Mouse (Mus musculus): ENCODE results near the gene Nphp4. TPM values are rescaled to one million over a fixed set of nuclear protein-coding genes. Genes with fewer than 3 reads are reported as not detected.
"Not testable (repeated sequence)": the region's sequence is repeated elsewhere in the genome, so short reads cannot be mapped to it uniquely, and the experiment has no call there.

The Nphp4 gene
- polyA plus RNA-seq, 1 experiment, result not detected

DNA sequence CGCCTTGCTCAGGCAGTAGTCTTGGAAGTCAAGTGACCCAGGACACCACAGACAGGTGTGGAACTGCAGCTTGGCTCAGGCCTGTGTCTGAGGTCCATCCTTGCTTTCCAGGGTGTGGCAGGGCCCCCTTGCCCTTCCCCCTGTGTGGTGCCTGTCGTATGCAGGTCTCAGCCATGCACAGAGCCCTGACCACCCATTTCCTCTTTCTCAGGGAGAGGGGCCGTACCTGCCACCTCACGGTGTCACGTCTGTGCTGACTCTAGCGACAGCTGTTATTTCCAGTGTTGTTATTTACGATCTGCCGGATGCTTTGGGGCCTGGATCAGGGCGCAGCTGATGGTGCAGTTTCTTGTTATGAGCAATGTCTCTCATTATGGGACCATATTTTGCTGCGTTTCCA lies 42.6 kb downstream of the Nphp4 start:
- Histone ChIP-seq H3K4me3 (ENCODE audit: insufficient read depth, low read depth, low read length) (no peak overlapping the region), H3K4me1 (ENCODE audit: control insufficient read depth, insufficient read depth, insufficient read length, low read length) (no peaks in the 10 kb centered on the region), H3K27ac (replicated peaks; ENCODE audit: low read depth, low read length) (no peak overlapping the region)

DNA sequence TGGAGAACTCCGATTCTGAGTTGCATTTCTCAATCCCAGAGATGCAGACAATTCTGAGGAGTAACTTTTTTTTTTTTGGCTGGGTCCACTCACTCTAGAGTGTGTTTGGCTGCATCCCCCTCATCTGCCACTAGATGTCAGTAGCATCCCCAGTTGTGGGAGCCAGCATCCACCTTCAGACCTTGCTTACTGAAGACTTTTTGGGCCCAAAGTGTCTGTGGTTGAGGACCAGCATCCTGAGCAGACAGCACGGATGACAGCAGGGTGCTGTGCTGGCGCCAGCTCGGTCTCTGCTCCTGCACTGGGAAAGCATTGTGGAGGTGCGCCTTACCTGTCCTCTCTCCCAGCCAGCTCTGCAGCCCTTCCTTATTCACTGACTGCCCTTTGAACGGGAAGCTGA lies 43.6 kb downstream of the Nphp4 start:
- Histone ChIP-seq H3K27ac (replicated peaks; ENCODE audit: low read depth, low read length) (no peak overlapping the region), H3K4me1 (ENCODE audit: control insufficient read depth, insufficient read depth, insufficient read length, low read length) (no peaks in the 10 kb centered on the region), H3K4me3 (ENCODE audit: insufficient read depth, low read depth, low read length) (no peak overlapping the region)

DNA sequence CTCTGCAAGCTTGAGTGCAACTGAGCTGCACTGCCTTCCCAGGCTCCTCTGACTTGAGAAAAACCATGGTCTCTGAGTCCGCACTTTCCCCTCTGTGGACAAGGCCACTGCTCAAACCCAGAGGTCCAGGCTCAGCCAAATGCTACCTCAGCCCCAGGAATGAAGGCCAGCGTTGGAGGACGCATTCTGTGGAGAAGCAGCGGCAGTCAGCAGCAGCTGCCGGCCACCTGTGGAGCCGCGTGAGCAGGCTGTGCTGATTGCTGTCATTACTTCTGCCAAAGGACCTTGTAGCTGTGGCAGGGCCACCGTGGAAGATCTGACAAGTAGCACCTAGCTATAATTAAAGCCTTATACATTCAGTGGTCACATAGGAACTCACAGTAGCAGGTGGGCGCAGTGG lies 56.4 kb downstream of the Nphp4 start:
- no peak overlapping the region for H3K27ac ChIP-seq (replicated peaks; ENCODE audit: low read depth, low read length)
- no peak overlapping the region for H3K4me3 ChIP-seq (ENCODE audit: insufficient read depth, low read depth, low read length)

DNA sequence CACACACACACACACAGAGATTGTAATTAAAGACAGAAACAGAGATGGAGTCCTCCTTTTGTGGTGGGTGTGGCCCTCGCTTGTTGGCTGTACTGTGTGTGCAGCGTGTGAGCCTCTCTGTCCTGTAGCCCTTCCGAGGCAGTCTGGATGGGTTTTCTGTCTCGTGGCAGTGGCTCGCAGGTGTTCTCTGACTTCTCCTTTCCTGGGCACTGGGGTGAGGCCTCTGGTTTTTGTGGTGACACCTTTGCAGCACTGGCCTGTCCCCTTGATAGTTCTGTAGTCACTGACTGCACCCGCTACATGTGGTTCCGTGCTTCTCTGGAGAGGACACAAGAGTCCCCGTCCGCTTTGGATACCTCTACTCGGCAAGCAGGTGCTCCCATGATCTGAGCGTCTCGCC lies 63.2 kb downstream of the Nphp4 start:
- Histone ChIP-seq H3K4me3 (ENCODE audit: insufficient read depth, low read depth, low read length) (no peak overlapping the region), H3K4me1 (ENCODE audit: control insufficient read depth, insufficient read depth, insufficient read length, low read length) (no peaks in the 10 kb centered on the region), H3K27ac (replicated peaks; ENCODE audit: low read depth, low read length) (no peak overlapping the region)

More for the DNA sequence above, 56.4 kb downstream of the Nphp4 start:
- H3K4me1 ChIP-seq (ENCODE audit: control insufficient read depth, insufficient read depth, insufficient read length, low read length), result no peaks in the 10 kb centered on the region

DNA sequence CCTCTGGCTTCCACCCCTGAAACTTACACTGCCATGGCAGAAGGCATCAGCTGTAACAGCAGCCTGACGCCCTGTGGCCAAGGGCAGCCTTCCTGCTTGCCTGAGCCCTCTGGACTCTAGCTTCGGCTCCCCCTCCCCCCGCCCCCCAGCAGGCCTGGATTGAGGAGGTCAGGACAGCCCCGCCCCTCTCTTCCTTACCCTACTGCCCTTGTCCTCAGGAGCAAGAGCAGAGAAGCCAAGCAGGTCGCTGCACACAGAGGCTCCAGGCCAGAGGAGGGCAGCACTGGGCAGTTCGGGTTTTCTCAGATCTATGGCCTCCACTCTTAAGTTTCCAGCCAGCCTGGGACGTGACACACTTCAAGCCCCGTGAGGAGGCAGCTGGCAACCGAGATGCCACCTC lies 64.7 kb downstream of the Nphp4 start:
- H3K4me3 ChIP-seq (ENCODE audit: insufficient read depth, low read depth, low read length), result no peak overlapping the region
- no peak overlapping the region for H3K27ac ChIP-seq (replicated peaks; ENCODE audit: low read depth, low read length)
- no peaks in the 10 kb centered on the region for H3K4me1 ChIP-seq (ENCODE audit: control insufficient read depth, insufficient read depth, insufficient read length, low read length)

DNA sequence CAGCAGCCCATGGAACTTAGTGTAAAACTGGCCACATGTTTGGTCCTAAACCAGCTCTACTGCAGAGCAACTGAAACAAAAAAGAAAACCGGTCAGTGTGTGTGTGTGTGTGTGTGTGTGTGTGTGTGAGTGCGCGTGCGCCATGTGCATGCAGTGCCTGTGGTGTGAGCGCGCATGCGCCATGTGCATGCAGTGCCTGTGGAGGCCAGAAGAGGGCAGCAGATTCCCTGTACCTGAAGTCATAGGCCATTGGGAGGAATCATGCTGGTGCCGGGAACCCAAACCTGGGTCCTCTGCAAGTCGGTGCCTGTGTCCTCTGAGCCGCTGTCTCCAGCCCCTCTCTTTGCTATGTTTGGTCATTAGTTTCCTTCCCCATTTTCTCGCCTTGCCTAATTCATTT lies 65.9 kb downstream of the Nphp4 start:
- no peak overlapping the region for H3K4me3 ChIP-seq (ENCODE audit: insufficient read depth, low read depth, low read length)
- H3K27ac ChIP-seq (replicated peaks; ENCODE audit: low read depth, low read length), result no peak overlapping the region
- H3K4me1 ChIP-seq (ENCODE audit: control insufficient read depth, insufficient read depth, insufficient read length, low read length), result no peaks in the 10 kb centered on the region

DNA sequence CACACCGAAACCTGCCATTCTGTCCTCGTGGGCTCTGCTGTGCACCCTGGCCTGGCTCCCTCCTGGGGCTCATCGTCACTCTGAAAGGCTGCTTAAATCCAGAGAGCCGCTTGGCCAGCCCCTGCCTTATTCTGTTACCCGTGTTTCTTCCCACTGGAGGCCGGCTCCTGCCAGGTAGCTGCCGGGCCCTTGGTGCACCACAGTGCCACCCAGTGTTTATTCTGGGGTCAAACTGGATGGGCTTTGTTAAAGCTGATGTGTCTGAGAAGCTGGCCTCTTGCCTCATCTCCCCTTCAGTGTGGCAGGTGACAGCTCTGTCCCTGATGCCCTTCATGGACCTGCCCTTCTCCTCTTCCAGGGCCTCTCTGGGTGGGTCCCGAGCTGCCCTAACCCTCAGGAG lies 70.0 kb downstream of the Nphp4 start:
- Histone ChIP-seq H3K4me1 (ENCODE audit: control insufficient read depth, insufficient read depth, insufficient read length, low read length) (no peaks in the 10 kb centered on the region), H3K27ac (replicated peaks; ENCODE audit: low read depth, low read length) (no peak overlapping the region), H3K4me3 (ENCODE audit: insufficient read depth, low read depth, low read length) (no peak overlapping the region)

DNA sequence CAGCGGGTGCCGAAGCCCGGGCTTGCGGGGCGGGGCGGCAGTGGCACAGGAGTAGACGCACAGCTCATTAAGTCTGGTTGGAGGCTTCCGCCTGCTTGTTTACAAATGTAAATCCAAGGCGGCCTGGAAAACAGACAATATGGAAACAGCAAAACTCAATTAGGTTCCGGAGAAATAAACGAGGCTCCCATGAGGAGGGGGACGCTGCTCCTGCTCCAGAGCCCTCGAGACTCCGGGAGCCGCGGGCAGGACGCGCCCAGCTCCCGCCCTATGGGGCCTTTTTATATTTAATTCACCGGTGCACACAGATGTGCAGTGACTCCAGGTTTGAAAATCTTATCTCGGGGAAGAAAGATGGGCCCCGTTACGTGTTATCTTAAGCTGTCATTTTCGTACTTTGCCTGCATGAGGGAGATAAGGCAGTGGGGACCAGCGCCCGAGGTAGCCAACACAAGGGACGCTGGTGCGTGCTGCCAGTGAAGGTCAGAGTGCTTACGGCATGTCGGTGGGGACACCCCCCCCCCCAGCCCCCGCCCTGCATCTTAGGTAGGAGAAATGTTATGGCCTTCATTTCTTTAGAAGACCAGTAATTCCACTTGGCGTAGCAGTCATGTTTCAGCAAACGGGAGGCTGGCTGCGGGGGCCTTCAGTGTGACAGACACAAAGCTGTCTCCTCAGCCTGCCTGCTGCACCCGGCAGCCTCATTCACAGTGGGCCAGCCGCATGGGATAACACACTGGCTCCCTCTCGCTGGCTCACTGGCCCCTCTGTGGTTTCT lies 71.6 kb downstream of the Nphp4 start:
- Histone ChIP-seq H3K4me3 (ENCODE audit: insufficient read depth, low read depth, low read length) (no peak overlapping the region), H3K4me1 (ENCODE audit: control insufficient read depth, insufficient read depth, insufficient read length, low read length) (no peaks in the 10 kb centered on the region), H3K27ac (replicated peaks; ENCODE audit: low read depth, low read length) (no peak overlapping the region)

DNA sequence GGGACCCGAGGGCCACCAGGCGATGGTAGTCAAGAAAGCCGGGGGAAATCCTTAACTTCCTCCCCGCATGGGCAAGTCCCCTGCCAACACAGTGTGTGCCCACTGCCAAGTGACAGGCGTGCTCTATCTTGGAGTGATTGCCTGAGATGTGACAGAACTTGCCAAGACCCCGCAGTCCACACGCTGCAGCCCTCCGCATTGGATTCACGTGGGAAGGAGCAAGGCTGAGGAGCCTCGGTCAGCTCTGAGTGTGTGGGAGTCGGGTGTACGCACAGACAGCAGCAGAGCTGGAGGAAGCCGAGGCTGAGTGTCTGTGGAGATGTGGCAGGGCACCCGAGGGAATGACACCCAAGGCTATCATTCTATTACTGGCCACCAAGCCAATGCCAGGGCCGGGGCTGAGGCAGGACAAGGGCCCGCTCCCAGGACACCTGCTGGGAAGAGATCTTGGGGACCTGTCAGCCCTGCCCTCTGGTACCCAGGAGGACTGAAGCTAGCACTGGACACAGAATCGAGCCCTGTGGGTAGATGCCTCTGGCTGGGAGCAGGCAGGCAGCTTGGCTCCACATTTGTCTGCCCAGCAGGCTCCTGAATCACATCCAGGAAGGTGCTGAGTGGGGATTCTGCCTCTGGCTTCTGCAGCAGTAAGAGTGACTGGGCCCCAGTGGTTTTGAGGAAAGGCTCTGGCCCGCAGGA lies 73.1 kb downstream of the Nphp4 start:
- Histone ChIP-seq H3K4me3 (ENCODE audit: insufficient read depth, low read depth, low read length) (no peak overlapping the region), H3K4me1 (ENCODE audit: control insufficient read depth, insufficient read depth, insufficient read length, low read length) (no peaks in the 10 kb centered on the region), H3K27ac (replicated peaks; ENCODE audit: low read depth, low read length) (no peak overlapping the region)

DNA sequence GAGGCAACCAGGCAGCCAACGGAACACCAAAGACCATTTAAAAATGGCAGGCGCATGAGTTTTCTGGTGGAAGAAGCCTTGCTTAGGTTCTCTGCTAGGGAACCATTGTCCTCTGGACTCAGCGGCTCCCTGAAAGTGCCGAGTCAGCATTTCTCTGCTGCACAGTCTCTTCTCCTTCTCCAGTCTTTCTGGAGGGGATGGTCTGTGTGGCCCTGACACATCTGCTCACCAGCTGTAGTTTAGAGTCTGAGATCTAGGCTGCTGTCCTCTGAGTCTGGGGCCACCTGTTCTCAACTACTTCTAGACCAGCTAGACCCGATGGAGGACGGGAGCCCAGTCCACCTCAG lies 73.7 kb downstream of the Nphp4 start:
- Histone ChIP-seq H3K27ac (replicated peaks; ENCODE audit: low read depth, low read length) (no peak overlapping the region), H3K4me3 (ENCODE audit: insufficient read depth, low read depth, low read length) (no peak overlapping the region), H3K4me1 (ENCODE audit: control insufficient read depth, insufficient read depth, insufficient read length, low read length) (no peaks in the 10 kb centered on the region)

DNA sequence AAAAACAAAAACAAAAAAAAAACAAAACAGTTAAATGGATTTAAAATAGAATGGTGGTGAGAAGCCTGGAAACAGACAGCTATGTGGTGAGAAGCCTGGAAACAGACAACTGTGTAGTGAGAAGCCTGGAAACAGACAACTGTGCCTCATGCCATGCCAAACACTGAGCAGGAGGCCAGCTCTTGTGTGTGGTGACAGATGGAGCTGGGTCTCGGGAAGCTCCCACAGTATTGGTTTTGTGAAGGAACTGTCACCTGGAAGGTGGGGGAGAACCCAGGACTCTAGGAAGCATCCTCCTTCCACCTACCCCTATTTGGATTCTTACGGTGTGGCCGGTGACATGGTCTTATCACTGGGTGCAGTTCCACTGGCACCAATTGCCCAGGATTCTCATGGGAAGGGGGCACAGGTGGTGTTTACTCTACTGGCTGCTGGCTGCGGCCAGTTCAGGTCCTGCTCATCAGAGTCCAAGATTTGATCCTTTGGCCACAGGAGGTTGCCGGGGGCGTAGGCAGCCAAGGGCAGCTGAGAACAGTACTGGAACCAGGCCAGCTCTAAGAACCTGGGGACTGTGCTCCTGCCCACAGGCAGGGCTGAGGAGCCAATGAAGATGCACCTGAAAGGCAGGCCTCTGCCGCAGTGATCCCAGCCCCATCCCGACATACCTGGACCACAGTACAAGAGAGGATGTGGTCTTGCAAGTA lies 77.2 kb downstream of the Nphp4 start:
- Histone ChIP-seq H3K27ac (replicated peaks; ENCODE audit: low read depth, low read length) (no peak overlapping the region), H3K4me1 (ENCODE audit: control insufficient read depth, insufficient read depth, insufficient read length, low read length) (no peaks in the 10 kb centered on the region), H3K4me3 (ENCODE audit: insufficient read depth, low read depth, low read length) (no peak overlapping the region)

DNA sequence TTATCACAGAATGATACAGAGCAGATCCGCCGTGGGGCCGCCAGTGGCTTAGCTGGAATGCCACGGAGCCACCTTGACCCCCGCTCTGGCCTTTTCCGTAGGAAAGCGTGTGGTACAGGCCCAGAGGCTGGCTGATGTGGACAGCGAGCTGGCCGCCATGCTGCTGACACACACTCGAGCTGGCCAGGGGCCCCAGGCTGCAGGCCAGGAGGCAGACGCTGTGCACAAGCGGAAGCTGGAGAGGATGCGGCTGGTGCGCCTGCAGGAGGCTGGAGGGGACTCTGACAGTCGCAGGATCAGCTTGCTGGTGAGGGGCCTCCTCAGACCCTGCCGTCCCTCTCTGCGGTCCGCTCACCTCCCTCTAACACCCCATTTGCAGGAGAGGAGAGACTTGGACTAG lies 77.9 kb downstream of the Nphp4 start:
- H3K4me3 ChIP-seq (ENCODE audit: insufficient read depth, low read depth, low read length), result no peak overlapping the region
- H3K27ac ChIP-seq (replicated peaks; ENCODE audit: low read depth, low read length), result no peak overlapping the region
- no peaks in the 10 kb centered on the region for H3K4me1 ChIP-seq (ENCODE audit: control insufficient read depth, insufficient read depth, insufficient read length, low read length)

DNA sequence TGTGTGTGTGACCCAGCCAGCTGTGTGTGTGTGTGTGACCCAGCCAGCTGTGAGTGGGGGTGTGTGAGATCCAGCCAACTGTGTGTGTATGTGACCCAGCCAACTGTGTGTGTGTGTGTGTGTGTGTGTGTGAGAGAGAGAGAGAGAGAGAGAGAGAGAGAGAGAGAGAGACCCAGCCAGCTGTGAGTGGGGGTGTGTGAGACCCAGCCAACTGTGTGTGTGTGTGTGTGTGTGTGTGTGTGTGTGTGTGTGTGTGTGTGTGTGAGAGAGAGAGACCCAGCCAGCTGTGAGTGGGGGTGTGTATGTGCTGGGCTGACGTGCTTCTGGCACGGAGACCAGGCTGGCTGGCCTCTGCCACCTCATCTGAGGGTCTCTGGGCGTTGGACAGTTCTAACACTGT lies 79.3 kb downstream of the Nphp4 start:
- H3K4me3 ChIP-seq (ENCODE audit: insufficient read depth, low read depth, low read length); H3K4me1 ChIP-seq (ENCODE audit: control insufficient read depth, insufficient read depth, insufficient read length, low read length); H3K27ac ChIP-seq (replicated peaks; ENCODE audit: low read depth, low read length): not testable (repeated sequence)

DNA sequence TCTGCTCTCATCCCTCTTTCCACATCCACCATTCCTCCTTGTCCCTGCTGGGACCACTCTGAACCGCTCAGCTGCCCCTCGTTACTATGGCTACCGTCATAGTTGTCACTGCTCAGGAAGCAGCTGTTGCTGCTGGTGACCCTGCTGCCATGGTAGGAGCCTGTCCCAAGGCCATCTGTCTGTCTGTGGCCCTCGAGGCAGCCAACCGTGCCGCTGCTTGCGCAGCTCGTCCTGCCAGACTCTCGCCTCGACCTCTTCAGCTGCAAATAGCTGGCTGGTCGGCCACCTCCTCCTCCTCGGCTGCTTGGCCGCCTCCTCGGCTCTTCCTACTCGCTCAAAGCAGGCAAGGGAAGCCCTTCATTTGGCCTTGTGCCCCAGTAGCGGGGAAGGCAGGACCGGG lies 81.7 kb downstream of the Nphp4 start:
- Histone ChIP-seq H3K4me1 (ENCODE audit: control insufficient read depth, insufficient read depth, insufficient read length, low read length) (no peaks in the 10 kb centered on the region), H3K4me3 (ENCODE audit: insufficient read depth, low read depth, low read length) (no peak overlapping the region), H3K27ac (replicated peaks; ENCODE audit: low read depth, low read length) (no peak overlapping the region)

DNA sequence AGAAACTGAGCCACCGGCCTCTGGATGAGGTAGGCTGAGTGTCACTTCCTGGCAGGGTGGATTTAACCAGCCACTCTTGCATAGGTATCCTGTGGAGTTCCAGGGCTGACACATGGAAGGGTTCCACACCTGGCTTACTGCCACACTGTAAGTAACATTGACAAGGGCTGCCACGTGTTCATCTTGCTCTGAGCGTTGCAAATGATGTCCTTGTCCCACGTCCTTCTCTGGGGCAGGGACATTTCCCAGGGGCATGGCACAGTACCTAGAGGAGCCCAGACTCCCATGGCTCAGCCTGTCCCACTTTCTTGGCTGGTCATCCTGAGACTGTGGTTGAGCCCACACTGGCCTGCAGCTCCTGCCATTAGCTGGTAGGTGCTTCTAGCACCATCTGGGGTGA lies 91.5 kb downstream of the Nphp4 start:
- no peak overlapping the region for H3K4me3 ChIP-seq (ENCODE audit: insufficient read depth, low read depth, low read length)
- no peaks in the 10 kb centered on the region for H3K4me1 ChIP-seq (ENCODE audit: control insufficient read depth, insufficient read depth, insufficient read length, low read length)
- no peak overlapping the region for H3K27ac ChIP-seq (replicated peaks; ENCODE audit: low read depth, low read length)

All from brown adipose tissue, adult 24 weeks (tissue).